Mouse (Mus musculus): Measurements from ENCODE around the gene Rhobtb3.

DNA sequence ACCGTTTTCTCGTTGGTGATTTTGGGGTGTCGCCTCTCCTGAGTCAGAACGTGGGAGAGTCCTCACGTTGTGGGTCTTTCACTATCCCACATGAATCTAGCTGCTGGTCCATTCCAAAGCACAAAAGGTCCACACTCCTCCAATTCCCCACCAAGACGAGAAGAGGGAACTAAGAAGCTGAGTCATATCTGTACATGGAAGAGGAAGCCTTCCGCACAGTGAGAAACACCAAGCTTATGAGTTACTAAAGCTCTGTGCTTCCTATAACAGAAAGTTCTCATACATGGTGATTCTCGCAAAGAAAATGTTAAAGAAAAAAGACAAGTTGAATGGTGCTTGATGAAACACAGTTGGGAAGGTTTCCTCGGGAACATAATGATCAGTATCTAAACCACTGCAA, 120.5 kb downstream of the Rhobtb3 start:
- no peak for TF ChIP-seq GATA1 (IDR thresholded peaks at IDR 0.05; ENCODE audit: low read length)
- TF ChIP-seq TAL1 (IDR thresholded peaks at IDR 0.05; ENCODE audit: low read length): no peak

Data from erythroblast, embryonic 14.5 days (primary cell).